Mouse (Mus musculus) neural tube, embryonic 14.5 days (tissue): ENCODE measurements at regions not wholly inside any gene's neighbourhood (a gene's known extent, or its start where the extent isn't known, plus 50 kb on each side); places are given as distances from the start of the nearest gene placed in this dataset.

ENCODE experiments used
- ATAC-seq: fragments of 200-750 bp; cut with Nextera tagmentation; 2 replicates; pipeline ENCODE4 v1.8.0; 2017; ENCODE audit warnings: low read depth, mild to moderate bottlenecking, moderate TSS enrichment, moderate library complexity
- H3K27ac ChIP-seq: fragments of 300-500 bp; sonication (generic); 2 replicates; pipeline ENCODE4 v1.5.1; 2014; ENCODE audit warnings: low read depth, mild to moderate bottlenecking, control low read depth, low read length, moderate library complexity, mixed read lengths
- H3K27me3 ChIP-seq: fragments of 300-500 bp; sonication (generic); 2 replicates; pipeline ENCODE4 v1.6.1; 2014; ENCODE audit warnings: low read length; ENCODE audit not compliant: control insufficient read depth, insufficient read depth
- H3K36me3 ChIP-seq: fragments of 300-500 bp; sonication (generic); 2 replicates; pipeline ENCODE4 v1.6.1; 2014; ENCODE audit warnings: low read length, mixed read lengths; ENCODE audit not compliant: control insufficient read depth, insufficient read depth
- H3K4me1 ChIP-seq: fragments of 300-500 bp; sonication (generic); 2 replicates; pipeline ENCODE4 v1.6.1; 2014; ENCODE audit warnings: low read length; ENCODE audit not compliant: control insufficient read depth, insufficient read depth
- H3K4me2 ChIP-seq: fragments of 300-500 bp; sonication (generic); 2 replicates; pipeline ENCODE4 v1.6.1; 2014; ENCODE audit warnings: mild to moderate bottlenecking, low read depth, low read length, control low read depth
- H3K4me3 ChIP-seq: fragments of 300-500 bp; sonication (generic); 2 replicates; pipeline ENCODE4 v1.5.1; 2014; ENCODE audit warnings: low read depth, low read length, control low read depth, mixed read lengths
- H3K9ac ChIP-seq: fragments of 300-500 bp; sonication (generic); replicated peaks from 2 replicates; pipeline ENCODE4 v1.6.1; 2014; ENCODE audit warnings: low read depth, mild to moderate bottlenecking, control low read depth, low read length, mixed read lengths
- H3K9me3 ChIP-seq: fragments of 300-500 bp; sonication (generic); 2 replicates; pipeline ENCODE4 v1.6.1; 2016; ENCODE audit warnings: low read length; ENCODE audit not compliant: control insufficient read depth
- WGBS: fragments of 180-500 bp; shearing (Covaris S2); extraction: QIAGEN DNeasy Blood & Tissue Kit; methylation state at CpG from one replicate; pipeline ENCODE4 v1.1.7; 2014; 5-methylcytosine and 5-hydroxymethylcytosine counted together

GRCm38 (mm10) chr6:25321446-25321845 is 365.3 kb upstream of the Tmem229a start:
- no peak for ATAC-seq
- WGBS, result 69% methylated on average over 1 of the region's 1 CpGs
- Histone ChIP-seq H3K36me3 (no peaks in the 10 kb centered on the region), H3K9me3 (no peaks in the 10 kb centered on the region), H3K9ac (no peak overlapping the region), H3K4me1 (no peaks in the 10 kb centered on the region), H3K27me3 (no peaks in the 10 kb centered on the region), H3K4me2 (no peak overlapping the region), H3K27ac (no peak overlapping the region), H3K4me3 (no peak overlapping the region)

- 91% methylated on average over 6 of the region's 6 CpGs for WGBS
- H3K4me3 ChIP-seq, result no peak overlapping the region
- no peaks in the 10 kb centered on the region for H3K27me3 ChIP-seq
- H3K36me3 ChIP-seq, result no peaks in the 10 kb centered on the region
- H3K4me1 ChIP-seq, result no peaks in the 10 kb centered on the region
- H3K27ac ChIP-seq, result no peak overlapping the region
- no peak overlapping the region for H3K9ac ChIP-seq
- no peaks in the 10 kb centered on the region for H3K9me3 ChIP-seq
- ATAC-seq, result no peak
- no peak overlapping the region for H3K4me2 ChIP-seq
Measured at GRCm38 (mm10) chr6:25320291-25320844, 364.3 kb upstream of the Tmem229a start.

GRCm38 (mm10) chr6:25307471-25307870 is 351.4 kb upstream of the Tmem229a start:
- Histone ChIP-seq H3K4me2 (no peak overlapping the region), H3K9ac (no peak overlapping the region), H3K4me1 (no peaks in the 10 kb centered on the region), H3K9me3 (no peaks in the 10 kb centered on the region), H3K36me3 (no peaks in the 10 kb centered on the region), H3K4me3 (no peak overlapping the region), H3K27ac (no peak overlapping the region), H3K27me3 (no peaks in the 10 kb centered on the region)
- no peak for ATAC-seq

- Histone ChIP-seq H3K27me3 (no peaks in the 10 kb centered on the region), H3K4me1 (no peaks in the 10 kb centered on the region), H3K4me3 (no peak overlapping the region), H3K4me2 (no peak overlapping the region), H3K36me3 (no peaks in the 10 kb centered on the region), H3K9ac (no peak overlapping the region), H3K9me3 (no peaks in the 10 kb centered on the region), H3K27ac (no peak overlapping the region)
- peak; percentile 82 for ATAC-seq
- WGBS, result 60% methylated on average over 4 of the region's 4 CpGs
Measured at GRCm38 (mm10) chr6:25304844-25305504, 348.9 kb upstream of the Tmem229a start.

GRCm38 (mm10) chr6:25291613-25292012 is 335.5 kb upstream of the Tmem229a start:
- 100% methylated on average over 1 of the region's 1 CpGs for WGBS
- no peaks in the 10 kb centered on the region for H3K27me3 ChIP-seq
- H3K36me3 ChIP-seq, result no peaks in the 10 kb centered on the region
- no peak overlapping the region for H3K9ac ChIP-seq
- H3K9me3 ChIP-seq, result no peaks in the 10 kb centered on the region
- H3K4me1 ChIP-seq, result no peaks in the 10 kb centered on the region
- H3K4me2 ChIP-seq, result no peak overlapping the region
- no peak for ATAC-seq
- no peak overlapping the region for H3K4me3 ChIP-seq
- H3K27ac ChIP-seq, result no peak overlapping the region

GRCm38 (mm10) chr6:25287591-25287990 is 331.5 kb upstream of the Tmem229a start:
- H3K36me3 ChIP-seq, result no peaks in the 10 kb centered on the region
- WGBS, result 95% methylated on average over 4 of the region's 4 CpGs
- no peak for ATAC-seq

GRCm38 (mm10) chr6:25286313-25286712 is 330.2 kb upstream of the Tmem229a start:
- Histone ChIP-seq H3K36me3 (no peaks in the 10 kb centered on the region), H3K4me1 (no peaks in the 10 kb centered on the region), H3K27ac (no peak overlapping the region), H3K9ac (no peak overlapping the region), H3K9me3 (no peaks in the 10 kb centered on the region), H3K4me3 (no peak overlapping the region), H3K27me3 (no peaks in the 10 kb centered on the region), H3K4me2 (no peak overlapping the region)
- no peak for ATAC-seq
- 85% methylated on average over 6 of the region's 6 CpGs for WGBS

More at GRCm38 (mm10) chr6:25287591-25287990, 331.5 kb upstream of the Tmem229a start:
- Histone ChIP-seq H3K9me3 (no peaks in the 10 kb centered on the region), H3K4me1 (no peaks in the 10 kb centered on the region), H3K4me3 (no peak overlapping the region), H3K27ac (no peak overlapping the region), H3K9ac (no peak overlapping the region), H3K27me3 (no peaks in the 10 kb centered on the region), H3K4me2 (no peak overlapping the region)

GRCm38 (mm10) chr6:25278509-25278908 is 322.4 kb upstream of the Tmem229a start:
- H3K27me3 ChIP-seq, result no peaks in the 10 kb centered on the region
- ATAC-seq, result peak; percentile 79; the same call in 1 of the 2 replicates

GRCm38 (mm10) chr6:25277703-25278447 is 321.8 kb upstream of the Tmem229a start:
- H3K4me3 ChIP-seq, result no peak overlapping the region
- no peak overlapping the region for H3K9ac ChIP-seq
- H3K9me3 ChIP-seq, result no peaks in the 10 kb centered on the region
- no peak overlapping the region for H3K4me2 ChIP-seq
- 45% methylated on average over 8 of the region's 8 CpGs for whole genome bisulfite sequencing
- ATAC-seq, result peak; percentile 83; the same call in 1 of the 2 replicates
- no peaks in the 10 kb centered on the region for H3K4me1 ChIP-seq
- no peaks in the 10 kb centered on the region for H3K36me3 ChIP-seq
- no peaks in the 10 kb centered on the region for H3K27me3 ChIP-seq
- H3K27ac ChIP-seq, result no peak overlapping the region

More at GRCm38 (mm10) chr6:25278509-25278908, 322.4 kb upstream of the Tmem229a start:
- Histone ChIP-seq H3K27ac (no peak overlapping the region), H3K9ac (no peak overlapping the region), H3K4me2 (no peak overlapping the region), H3K9me3 (no peaks in the 10 kb centered on the region), H3K4me3 (no peak overlapping the region), H3K4me1 (no peaks in the 10 kb centered on the region), H3K36me3 (no peaks in the 10 kb centered on the region)
- 26% methylated on average over 1 of the region's 1 CpGs for WGBS
